Mouse (Mus musculus) limb, embryonic 15.5 days (tissue): ENCODE measurements around the gene Sec22c. TPM values are rescaled to one million over a fixed set of nuclear protein-coding genes. Genes with fewer than 3 reads are reported as not detected.
A peak's percentile ranks its signal among the peaks of the same experiment; 100 is the strongest.

Experiments used
- ATAC-seq: fragments of 200-750 bp; cut with Nextera tagmentation; 2 replicates; pipeline ENCODE4 v1.8.0; 2017; ENCODE audit warnings: low read depth, moderate TSS enrichment; ENCODE audit not compliant: insufficient number of reproducible peaks, low FRiP score, low TSS enrichment
- H3K27ac ChIP-seq: fragments of 300-500 bp; sonication (generic); 2 replicates; pipeline ENCODE4 v1.5.1; 2015; ENCODE audit warnings: moderate library complexity, mild to moderate bottlenecking, inconsistent platforms
- H3K27me3 ChIP-seq: fragments of 300-500 bp; sonication (generic); 2 replicates; pipeline ENCODE4 v1.6.1; 2015; ENCODE audit warnings: inconsistent platforms
- H3K36me3 ChIP-seq: fragments of 300-500 bp; sonication (generic); 2 replicates; pipeline ENCODE4 v1.6.1; 2015; ENCODE audit warnings: inconsistent platforms
- H3K4me1 ChIP-seq: fragments of 300-500 bp; sonication (generic); 2 replicates; pipeline ENCODE4 v1.6.1; 2015; ENCODE audit warnings: inconsistent platforms
- H3K4me2 ChIP-seq: fragments of 300-500 bp; sonication (generic); 2 replicates; pipeline ENCODE4 v1.6.1; 2015; ENCODE audit warnings: mild to moderate bottlenecking, inconsistent platforms
- H3K4me3 ChIP-seq: fragments of 300-500 bp; sonication (generic); 2 replicates; pipeline ENCODE4 v1.5.1; 2015; ENCODE audit warnings: mild to moderate bottlenecking, inconsistent platforms
- H3K9ac ChIP-seq: fragments of 300-500 bp; sonication (generic); 2 replicates; pipeline ENCODE4 v1.6.1; 2015; ENCODE audit warnings: inconsistent platforms
- H3K9me3 ChIP-seq: fragments of 300-500 bp; sonication (generic); 2 replicates; pipeline ENCODE4 v1.6.1; 2016; ENCODE audit warnings: inconsistent platforms
- WGBS: fragments of 180-500 bp; shearing (Covaris S2); methylation state at CpG from one replicate; pipeline ENCODE4 v1.1.7; 2015; 5-methylcytosine and 5-hydroxymethylcytosine counted together
- polyA plus RNA-seq: library from polyadenylated mRNA; unstranded; fragments of >200 nt; fragmentation: Nextera tagmentation; extraction: Ambion mirVana; gene quantifications from 2 replicates; pipeline ENCODE4 v1.2.1, GENCODE M21; 2015

Sec22c gene
- polyA plus RNA-seq, 1 experiment from 2014 or later, result 11.7 TPM

DNA sequence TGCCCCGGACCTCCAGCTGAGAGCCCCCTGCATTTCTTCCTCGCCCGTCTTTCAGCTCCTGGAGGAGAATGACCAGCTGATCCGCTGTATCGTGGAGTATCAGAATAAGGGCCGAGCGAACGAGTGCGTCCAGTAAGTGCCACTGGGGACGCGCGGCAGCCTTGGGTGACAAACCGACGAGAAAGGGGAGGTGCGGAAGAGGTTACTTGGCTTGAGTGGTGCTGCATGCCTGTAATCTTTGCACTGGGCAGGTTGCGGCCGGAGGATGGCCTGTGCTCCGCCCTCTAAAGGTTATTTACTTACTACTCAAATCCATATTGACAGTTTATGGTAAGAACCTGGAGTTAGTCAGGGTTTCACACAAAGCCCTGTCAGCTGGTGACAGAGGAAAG is 5.3 kb upstream of the Sec22c start:
- peak overlapping the region; percentile 74 for H3K4me2 ChIP-seq
- no peaks in the 10 kb centered on the region for H3K9me3 ChIP-seq
- under 1% methylated on average over 18 of the region's 18 CpGs for WGBS
- H3K27me3 ChIP-seq, result no peaks in the 10 kb centered on the region
- H3K4me1 ChIP-seq, result peaks cover 16% of the 10 kb centered on the region
- peak overlapping the region; percentile 94 for H3K9ac ChIP-seq
- H3K27ac ChIP-seq, result peak overlapping the region; percentile 93
- ATAC-seq, result no peak
- peaks cover 16% of the 10 kb centered on the region for H3K36me3 ChIP-seq
- peak overlapping the region; percentile 94 for H3K4me3 ChIP-seq

DNA sequence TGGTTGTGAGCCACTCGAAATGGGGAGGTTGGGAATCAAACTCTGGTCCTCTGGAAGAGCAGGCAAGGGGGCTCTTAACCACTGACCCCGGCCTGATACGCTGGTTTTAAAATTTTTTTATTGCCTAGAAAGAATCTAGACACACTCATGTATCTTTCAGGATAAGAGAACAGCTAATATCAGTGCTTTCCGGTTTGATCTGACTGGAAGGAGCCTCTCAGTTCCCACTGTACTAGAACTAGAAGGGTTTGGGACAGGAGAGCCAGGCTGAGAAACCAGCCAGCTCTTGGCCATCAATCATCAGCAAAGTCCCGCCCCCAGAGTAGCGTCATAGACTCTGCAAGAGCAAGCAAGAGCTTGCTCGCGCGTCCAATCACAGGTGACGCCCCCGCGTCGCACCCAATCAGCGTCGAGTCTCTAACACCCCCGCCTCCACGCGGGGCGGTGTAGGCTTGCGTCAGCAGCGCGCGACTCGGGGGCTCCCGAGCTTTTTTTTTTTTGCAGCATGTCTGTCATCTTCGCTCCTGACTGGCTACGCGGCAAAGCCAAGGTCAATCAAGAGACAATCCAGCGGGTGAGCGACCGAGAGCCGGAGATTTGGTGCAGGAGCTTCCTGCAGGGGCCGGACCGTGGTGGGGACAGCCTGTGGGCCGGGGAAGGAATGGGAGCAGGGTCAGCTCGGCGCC is 4.8 kb upstream of the Sec22c start, which contains the start of gene Ss18l2:
TSS of gene Ss18l2 (plus strand) at position 432 of the 686 bp plus-strand sequence.
- WGBS, result 5% methylated on average over 37 of the region's 37 CpGs

DNA sequence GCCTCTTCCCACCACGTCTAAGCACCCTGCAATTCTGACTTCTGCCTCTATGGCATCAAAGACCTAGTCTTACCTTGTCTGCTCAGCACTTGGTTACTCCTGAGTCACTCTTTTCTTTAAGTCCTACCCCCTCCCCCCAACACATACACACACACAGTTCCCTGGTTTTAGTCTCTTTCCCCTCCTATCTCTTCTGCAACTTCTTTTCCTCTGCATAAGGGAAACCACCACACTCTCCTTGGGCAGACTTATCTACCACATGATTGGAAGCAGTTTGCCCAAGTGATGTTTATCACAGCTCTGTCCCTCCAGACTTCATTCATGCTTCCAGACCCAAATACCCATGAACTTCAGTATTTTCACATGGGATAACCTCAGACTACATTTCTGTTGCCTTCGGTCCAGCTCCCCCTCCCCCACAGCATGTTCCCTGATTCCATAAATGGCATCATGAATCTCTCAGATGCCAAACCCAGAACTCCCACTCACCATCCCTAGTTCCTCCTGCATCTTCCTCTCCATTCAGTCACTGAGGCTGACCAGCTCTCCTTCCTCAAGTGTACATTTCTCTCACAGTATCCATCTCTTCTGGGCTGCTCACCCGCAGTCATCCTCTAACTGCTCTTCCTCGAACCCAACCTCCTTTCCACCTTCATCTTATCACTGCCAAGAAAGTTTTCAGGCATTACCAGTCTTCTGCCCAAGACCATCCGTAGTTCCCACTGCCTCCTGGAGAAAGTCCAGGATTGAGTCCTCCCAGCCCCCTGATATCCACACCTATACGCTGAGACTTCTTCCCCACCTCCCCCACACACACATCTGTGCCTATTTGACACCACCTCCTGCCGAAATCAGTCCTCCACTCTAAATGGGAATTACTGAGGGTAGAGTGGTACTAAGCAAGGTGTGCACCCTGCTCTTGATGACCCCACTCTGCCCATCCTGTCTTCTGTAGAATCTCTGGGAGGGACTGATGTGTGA is 3.5 kb upstream of the Sec22c start:
- no peak for ATAC-seq
- Histone ChIP-seq H3K9me3 (no peaks in the 10 kb centered on the region), H3K27ac (no peak overlapping the region), H3K4me1 (peaks cover 30% of the 10 kb centered on the region), H3K36me3 (peaks cover 15% of the 10 kb centered on the region), H3K9ac (no peak overlapping the region), H3K4me3 (no peak overlapping the region), H3K27me3 (no peaks in the 10 kb centered on the region), H3K4me2 (no peak overlapping the region)
- 65% methylated on average over 7 of the region's 7 CpGs for WGBS

More for the DNA sequence above, 4.8 kb upstream of the Sec22c start, which contains the start of gene Ss18l2:
- ATAC-seq, result peak; percentile 99
- Histone ChIP-seq H3K9me3 (no peaks in the 10 kb centered on the region), H3K4me3 (peak within 1 kb of the TSS; percentile 94), H3K4me1 (peaks cover 21% of the 10 kb centered on the region), H3K27me3 (no peaks in the 10 kb centered on the region), H3K36me3 (peaks cover 16% of the 10 kb centered on the region), H3K9ac (peak within 1 kb of the TSS; percentile 94), H3K27ac (peak within 1 kb of the TSS; percentile 93), H3K4me2 (peak within 1 kb of the TSS; percentile 74)

DNA sequence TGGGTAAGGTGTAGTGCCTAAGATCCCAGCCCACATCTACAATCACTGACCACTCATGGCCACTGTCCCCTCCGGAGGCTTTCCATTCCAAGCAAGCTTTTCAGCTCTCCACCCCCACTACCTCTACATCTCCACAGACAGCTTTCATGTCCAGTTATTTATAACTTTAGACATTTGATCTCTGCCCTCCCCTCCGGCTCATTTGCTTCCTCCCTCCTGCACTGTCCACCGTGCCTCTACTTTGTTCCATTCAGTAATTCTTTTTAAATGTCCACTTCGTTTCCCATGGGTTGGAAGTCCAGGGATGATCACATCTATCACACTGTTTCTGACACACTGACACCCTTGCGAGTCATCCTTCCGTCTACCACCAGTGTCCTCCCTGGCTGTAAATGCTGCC is 2.5 kb upstream of the Sec22c start:
- Histone ChIP-seq H3K9me3 (no peaks in the 10 kb centered on the region), H3K27me3 (no peaks in the 10 kb centered on the region), H3K4me2 (no peak overlapping the region), H3K36me3 (peaks cover 5% of the 10 kb centered on the region), H3K4me3 (no peak overlapping the region), H3K27ac (no peak overlapping the region), H3K4me1 (peaks cover 34% of the 10 kb centered on the region), H3K9ac (no peak overlapping the region)
- no peak for ATAC-seq
- WGBS, result 42% methylated on average over 6 of the region's 6 CpGs

DNA sequence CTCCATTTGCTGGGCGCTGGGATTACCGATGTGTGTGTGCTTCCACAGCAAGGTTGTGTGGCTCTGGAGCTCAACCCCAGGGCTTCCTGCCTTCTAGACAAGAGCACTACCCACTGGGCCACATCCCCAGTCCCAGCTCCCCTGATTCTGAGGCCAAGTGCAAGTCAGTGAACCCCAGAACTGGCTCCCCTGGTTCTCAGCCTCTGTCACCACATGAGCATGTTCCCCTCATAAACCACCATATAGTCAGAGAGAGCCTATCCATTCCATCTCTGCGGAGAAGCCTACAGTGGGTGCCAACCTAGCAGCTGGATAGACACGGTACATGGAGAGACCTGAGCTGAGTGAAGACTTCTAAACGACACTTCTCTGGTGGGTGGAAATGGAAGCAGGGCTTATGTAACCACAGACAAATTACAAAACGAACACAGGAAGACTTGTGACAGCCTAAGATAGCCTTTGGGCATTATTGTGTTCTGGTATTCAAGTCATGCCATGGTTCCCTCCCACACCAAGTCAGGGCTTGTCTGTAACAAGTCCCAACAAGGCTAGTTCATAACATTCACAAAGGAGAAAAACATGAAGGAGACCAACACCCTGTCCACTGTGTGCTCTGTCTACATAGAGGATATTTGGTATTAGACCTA is 862 bp upstream of the Sec22c start:
- H3K4me2 ChIP-seq, result no peak overlapping the region
- H3K9me3 ChIP-seq, result no peaks in the 10 kb centered on the region
- H3K27me3 ChIP-seq, result no peaks in the 10 kb centered on the region
- no peak for ATAC-seq
- WGBS, result 74% methylated on average over 6 of the region's 6 CpGs
- H3K36me3 ChIP-seq, result no peaks in the 10 kb centered on the region
- no peak overlapping the region for H3K9ac ChIP-seq
- H3K4me3 ChIP-seq, result no peak overlapping the region
- H3K27ac ChIP-seq, result no peak overlapping the region
- peaks cover 24% of the 10 kb centered on the region for H3K4me1 ChIP-seq

DNA sequence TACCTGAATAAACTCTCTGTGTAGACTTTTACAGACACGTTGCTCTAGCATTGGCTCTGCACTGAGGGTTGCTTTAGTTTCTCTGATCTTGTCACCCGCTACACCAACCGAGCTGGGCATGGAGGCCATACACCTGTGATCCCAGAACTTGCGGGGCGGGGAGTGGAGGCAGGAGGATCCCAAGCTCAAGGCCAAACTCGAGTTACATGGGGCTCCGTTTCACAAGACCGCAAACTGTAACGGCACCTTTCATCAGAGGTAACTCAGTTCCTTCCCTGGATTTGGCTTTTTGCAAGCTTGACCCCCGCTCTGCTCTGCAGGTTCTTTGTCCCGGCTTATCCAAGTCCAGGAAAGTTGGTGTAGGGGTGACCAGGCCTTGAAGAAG is 1.0 kb downstream of the Sec22c start:
- peak overlapping the region; percentile 94 for H3K4me2 ChIP-seq
- whole genome bisulfite sequencing, result 29% methylated on average over 11 of the region's 11 CpGs
- H3K36me3 ChIP-seq, result peaks cover 4% of the 10 kb centered on the region; the same call in 1 of the 2 replicates
- peak overlapping the region; percentile 77 for H3K9ac ChIP-seq
- H3K27ac ChIP-seq, result no peak overlapping the region
- H3K9me3 ChIP-seq, result no peaks in the 10 kb centered on the region
- H3K27me3 ChIP-seq, result no peaks in the 10 kb centered on the region
- H3K4me1 ChIP-seq, result peaks cover 21% of the 10 kb centered on the region
- ATAC-seq, result no peak
- peak overlapping the region; percentile 89 for H3K4me3 ChIP-seq

DNA sequence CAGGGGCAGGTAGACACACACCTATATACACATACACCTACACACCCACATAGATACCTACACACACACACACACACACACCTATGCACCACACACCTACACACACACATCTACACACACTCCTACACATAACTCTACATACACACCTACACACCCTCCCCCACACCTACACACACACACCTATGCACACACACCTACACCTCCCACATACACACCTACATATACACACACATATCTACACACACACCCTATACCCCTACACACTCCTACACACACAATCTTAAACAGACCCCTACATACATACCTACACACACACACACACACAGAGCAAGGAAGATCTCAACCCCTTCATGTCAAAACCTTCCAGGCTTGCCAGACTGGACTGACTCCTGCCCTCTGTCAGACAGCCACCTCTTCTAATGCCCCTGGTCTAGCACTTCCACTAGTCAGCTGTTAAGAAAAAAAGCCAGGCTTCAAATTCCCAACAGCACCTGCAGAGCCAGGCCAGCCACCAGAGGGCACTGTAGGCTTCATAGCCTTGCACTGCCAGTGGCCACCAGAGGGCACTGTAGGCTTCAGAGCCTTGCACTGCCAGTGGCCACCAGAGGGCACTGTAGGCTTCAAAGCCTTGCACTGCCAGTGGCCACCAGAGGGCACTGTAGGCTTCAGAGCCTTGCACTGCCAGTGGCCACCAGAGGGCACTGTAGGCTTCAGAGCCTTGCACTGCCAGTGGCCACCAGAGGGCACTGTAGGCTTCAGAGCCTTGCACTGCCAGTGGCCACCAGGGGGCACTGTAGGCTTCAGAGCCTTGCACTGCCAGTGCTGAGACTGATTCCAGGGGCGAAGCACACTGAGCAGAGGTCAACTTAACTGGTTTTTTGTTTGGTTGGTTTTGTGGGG is 7.9 kb downstream of the Sec22c start:
- Histone ChIP-seq H3K4me3 (no peak overlapping the region), H3K9me3 (no peaks in the 10 kb centered on the region), H3K4me1 (no peaks in the 10 kb centered on the region), H3K27ac (no peak overlapping the region), H3K4me2 (no peak overlapping the region), H3K36me3 (peaks cover 39% of the 10 kb centered on the region), H3K27me3 (no peaks in the 10 kb centered on the region), H3K9ac (no peak overlapping the region)
- WGBS, result 100% methylated on average over 1 of the region's 1 CpGs
- ATAC-seq, result no peak

DNA sequence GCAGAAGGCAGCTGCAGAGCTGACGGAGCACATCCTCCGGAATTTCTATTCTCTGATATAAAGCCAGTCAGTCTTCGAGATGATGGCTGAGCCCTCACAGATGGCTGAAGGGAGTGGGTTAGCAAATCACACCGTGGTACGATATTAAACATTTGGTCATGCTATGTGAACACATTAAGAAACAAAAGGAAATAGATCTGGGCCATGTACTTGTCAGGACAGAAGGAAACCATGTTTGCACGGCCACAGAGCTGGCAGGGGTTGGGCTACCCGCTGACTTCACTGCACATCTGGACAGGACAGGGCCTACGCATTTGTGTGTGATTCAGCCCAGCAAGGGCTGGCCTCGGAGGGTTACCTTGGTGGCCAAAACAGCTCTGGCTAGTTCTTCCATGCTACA is 8.7 kb downstream of the Sec22c start:
- H3K27ac ChIP-seq, result no peak overlapping the region

DNA sequence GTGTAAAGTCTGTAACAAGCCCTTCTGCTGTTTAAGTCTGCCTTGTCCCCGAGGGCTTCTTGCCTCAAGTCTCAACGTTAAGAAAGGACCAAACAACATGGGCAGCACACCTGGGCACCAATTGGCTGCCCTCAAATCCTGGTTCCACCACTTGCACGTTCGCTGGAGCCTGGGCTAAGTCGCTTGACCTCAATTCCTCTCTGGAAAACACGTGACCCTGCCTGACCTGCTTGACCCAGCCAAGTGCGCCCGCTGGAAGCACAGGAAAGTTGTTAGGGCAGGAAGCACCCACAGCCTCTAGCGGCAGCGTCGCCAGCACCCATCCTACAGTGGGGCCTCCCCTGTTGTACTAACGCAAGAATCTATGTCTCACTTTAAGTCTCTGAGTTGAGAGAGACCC is 10.6 kb downstream of the Sec22c start:
- no peak overlapping the region for H3K27ac ChIP-seq
- no peaks in the 10 kb centered on the region for H3K4me1 ChIP-seq
- no peak overlapping the region for H3K9ac ChIP-seq
- H3K36me3 ChIP-seq, result peaks cover 61% of the 10 kb centered on the region
- no peaks in the 10 kb centered on the region for H3K9me3 ChIP-seq
- no peak overlapping the region for H3K4me2 ChIP-seq
- 74% methylated on average over 12 of the region's 12 CpGs for WGBS
- H3K4me3 ChIP-seq, result no peak overlapping the region
- no peak for ATAC-seq
- H3K27me3 ChIP-seq, result no peaks in the 10 kb centered on the region

More for the DNA sequence above, 8.7 kb downstream of the Sec22c start:
- 83% methylated on average over 9 of the region's 9 CpGs for WGBS
- Histone ChIP-seq H3K27me3 (no peaks in the 10 kb centered on the region), H3K4me2 (no peak overlapping the region), H3K9ac (no peak overlapping the region), H3K4me1 (no peaks in the 10 kb centered on the region), H3K36me3 (peaks cover 47% of the 10 kb centered on the region), H3K9me3 (no peaks in the 10 kb centered on the region), H3K4me3 (no peak overlapping the region)
- no peak for ATAC-seq

DNA sequence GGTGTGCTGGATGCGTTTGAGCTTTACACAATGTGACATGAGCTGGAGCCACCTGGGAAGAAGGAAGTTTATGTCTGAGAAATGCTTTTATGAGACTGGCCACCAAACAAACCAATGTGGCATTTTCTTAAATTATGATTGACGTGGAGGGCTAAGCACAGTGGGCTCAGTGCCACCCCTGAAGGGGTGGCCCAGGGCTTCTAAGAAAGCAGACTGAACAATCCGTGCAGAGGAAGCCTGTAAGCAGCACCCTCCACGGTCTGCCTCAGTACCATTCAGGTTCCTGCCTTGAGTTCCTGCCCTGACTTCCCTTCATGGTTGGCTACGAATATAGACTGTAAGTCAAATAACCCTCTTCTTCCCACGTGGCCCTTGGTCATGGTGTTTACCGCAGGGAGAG is 14.6 kb downstream of the Sec22c start:
- H3K27ac ChIP-seq, result no peak overlapping the region
- no peak overlapping the region for H3K4me3 ChIP-seq
- no peak overlapping the region for H3K4me2 ChIP-seq
- ATAC-seq, result no peak
- no peaks in the 10 kb centered on the region for H3K4me1 ChIP-seq
- 90% methylated on average over 7 of the region's 7 CpGs for WGBS
- H3K36me3 ChIP-seq, result peaks cover 63% of the 10 kb centered on the region
- H3K27me3 ChIP-seq, result no peaks in the 10 kb centered on the region
- no peaks in the 10 kb centered on the region for H3K9me3 ChIP-seq
- H3K9ac ChIP-seq, result no peak overlapping the region

DNA sequence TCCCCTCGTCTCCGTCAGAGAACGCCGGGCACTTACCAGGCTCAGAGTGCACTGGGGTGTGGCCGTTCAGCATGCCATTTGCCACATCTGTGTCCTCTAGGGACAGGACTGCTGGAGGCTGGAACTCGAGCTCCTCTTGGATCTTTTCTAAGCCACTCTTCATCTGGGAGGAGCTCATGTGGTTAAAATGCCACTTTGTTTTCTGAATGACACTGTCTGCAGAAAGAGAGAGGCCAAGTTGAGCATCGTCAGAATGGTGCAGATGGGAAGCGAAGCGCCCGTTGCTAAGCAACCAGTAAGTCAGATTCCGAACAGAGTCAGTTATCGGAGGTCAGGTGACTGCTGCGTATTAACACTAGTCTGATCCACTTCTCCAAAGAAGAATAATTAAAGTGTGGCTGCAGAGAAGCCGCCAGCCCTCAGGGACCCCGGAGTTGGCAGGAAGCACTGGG is 15.1 kb downstream of the Sec22c start:
- Histone ChIP-seq H3K4me1 (no peaks in the 10 kb centered on the region), H3K4me3 (no peak overlapping the region), H3K9ac (no peak overlapping the region), H3K27ac (no peak overlapping the region), H3K27me3 (no peaks in the 10 kb centered on the region), H3K36me3 (peaks cover 63% of the 10 kb centered on the region), H3K4me2 (no peak overlapping the region), H3K9me3 (no peaks in the 10 kb centered on the region)
- 76% methylated on average over 15 of the region's 15 CpGs for WGBS
- no peak for ATAC-seq
